Mouse (Mus musculus) heart, embryonic 12.5 days (tissue): ENCODE measurements at regions not wholly inside any gene's neighbourhood (a gene's known extent, or its start where the extent isn't known, plus 50 kb on each side); places are given as distances from the start of the nearest gene placed in this dataset.

ENCODE experiments used
- ATAC-seq: fragments of 200-750 bp; cut with Nextera tagmentation; 2 replicates; pipeline ENCODE4 v1.8.0; 2017; ENCODE audit warnings: moderate TSS enrichment, moderate library complexity; ENCODE audit not compliant: insufficient number of reproducible peaks, low FRiP score
- H3K27ac ChIP-seq: fragments of 300-500 bp; sonication (generic); 2 replicates; pipeline ENCODE4 v1.5.1; 2016; ENCODE audit warnings: mild to moderate bottlenecking, moderate library complexity; ENCODE audit not compliant: poor library complexity, severe bottlenecking
- H3K27me3 ChIP-seq: fragments of 300-500 bp; sonication (generic); replicated peaks from 2 replicates; pipeline ENCODE4 v1.6.1; 2016; ENCODE audit warnings: mild to moderate bottlenecking, moderate library complexity
- H3K36me3 ChIP-seq: fragments of 300-500 bp; sonication (generic); 2 replicates; pipeline ENCODE4 v1.6.1; 2016; ENCODE audit warnings: mild to moderate bottlenecking, moderate library complexity
- H3K4me1 ChIP-seq: fragments of 300-500 bp; sonication (generic); replicated peaks from 2 replicates; pipeline ENCODE4 v1.6.1; 2016; ENCODE audit warnings: mild to moderate bottlenecking
- H3K4me2 ChIP-seq: fragments of 300-500 bp; sonication (generic); 2 replicates; pipeline ENCODE4 v1.6.1; 2016; ENCODE audit warnings: mild to moderate bottlenecking, moderate library complexity
- H3K4me3 ChIP-seq: fragments of 300-500 bp; sonication (generic); 2 replicates; pipeline ENCODE4 v1.5.1; 2016; ENCODE audit warnings: mild to moderate bottlenecking
- H3K9ac ChIP-seq: fragments of 300-500 bp; sonication (generic); 2 replicates; pipeline ENCODE4 v1.6.1; 2016; ENCODE audit warnings: mild to moderate bottlenecking, moderate library complexity
- H3K9me3 ChIP-seq: fragments of 300-500 bp; sonication (generic); replicated peaks from 2 replicates; pipeline ENCODE4 v1.6.1; 2016; ENCODE audit warnings: mild to moderate bottlenecking, moderate library complexity
- WGBS: fragments of 180-500 bp; shearing (Covaris S2); methylation state at CpG from one replicate; pipeline ENCODE4 v1.1.7; 2016; 5-methylcytosine and 5-hydroxymethylcytosine counted together

DNA sequence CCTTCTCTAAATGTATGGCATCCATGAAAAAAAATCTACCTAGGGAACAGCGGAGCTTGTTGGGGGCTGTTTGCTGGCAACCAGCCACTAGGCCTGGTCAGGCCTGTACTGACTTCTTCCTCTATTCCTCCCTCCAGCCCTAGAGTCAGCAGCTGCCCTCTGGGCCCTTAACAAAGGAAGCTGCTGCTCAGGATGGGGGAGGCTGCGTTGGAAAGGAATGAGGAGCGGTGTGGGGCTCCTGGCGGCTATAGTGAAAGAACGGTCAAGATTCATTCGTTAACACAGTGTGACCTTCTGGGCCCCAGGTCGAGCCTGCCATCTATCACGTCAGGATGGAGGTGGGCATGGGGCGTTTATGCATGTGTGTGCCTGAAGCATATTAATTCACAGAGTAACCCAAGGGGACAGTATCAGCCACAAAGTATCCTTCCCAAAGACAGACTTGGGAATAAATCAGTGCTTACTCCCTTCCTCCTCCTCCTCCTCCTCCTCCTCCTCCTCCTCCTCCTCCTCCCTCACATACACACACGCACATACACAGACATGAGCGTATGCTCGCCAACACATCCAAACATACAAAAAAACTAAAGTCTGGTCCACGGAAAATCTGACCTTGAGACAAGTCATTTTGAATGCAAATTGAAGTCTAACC, 202.6 kb downstream of the Sox11 start:
- 51% methylated on average over 12 of the region's 13 CpGs for WGBS
- Histone ChIP-seq H3K27me3 (no peaks in the 10 kb centered on the region), H3K4me3 (no peak overlapping the region), H3K4me1 (peaks cover 11% of the 10 kb centered on the region), H3K27ac (no peak overlapping the region), H3K9ac (no peak overlapping the region), H3K4me2 (no peak overlapping the region), H3K36me3 (no peaks in the 10 kb centered on the region), H3K9me3 (no peaks in the 10 kb centered on the region)
- ATAC-seq = peak; percentile 45; the same call in 1 of the 2 replicates

DNA sequence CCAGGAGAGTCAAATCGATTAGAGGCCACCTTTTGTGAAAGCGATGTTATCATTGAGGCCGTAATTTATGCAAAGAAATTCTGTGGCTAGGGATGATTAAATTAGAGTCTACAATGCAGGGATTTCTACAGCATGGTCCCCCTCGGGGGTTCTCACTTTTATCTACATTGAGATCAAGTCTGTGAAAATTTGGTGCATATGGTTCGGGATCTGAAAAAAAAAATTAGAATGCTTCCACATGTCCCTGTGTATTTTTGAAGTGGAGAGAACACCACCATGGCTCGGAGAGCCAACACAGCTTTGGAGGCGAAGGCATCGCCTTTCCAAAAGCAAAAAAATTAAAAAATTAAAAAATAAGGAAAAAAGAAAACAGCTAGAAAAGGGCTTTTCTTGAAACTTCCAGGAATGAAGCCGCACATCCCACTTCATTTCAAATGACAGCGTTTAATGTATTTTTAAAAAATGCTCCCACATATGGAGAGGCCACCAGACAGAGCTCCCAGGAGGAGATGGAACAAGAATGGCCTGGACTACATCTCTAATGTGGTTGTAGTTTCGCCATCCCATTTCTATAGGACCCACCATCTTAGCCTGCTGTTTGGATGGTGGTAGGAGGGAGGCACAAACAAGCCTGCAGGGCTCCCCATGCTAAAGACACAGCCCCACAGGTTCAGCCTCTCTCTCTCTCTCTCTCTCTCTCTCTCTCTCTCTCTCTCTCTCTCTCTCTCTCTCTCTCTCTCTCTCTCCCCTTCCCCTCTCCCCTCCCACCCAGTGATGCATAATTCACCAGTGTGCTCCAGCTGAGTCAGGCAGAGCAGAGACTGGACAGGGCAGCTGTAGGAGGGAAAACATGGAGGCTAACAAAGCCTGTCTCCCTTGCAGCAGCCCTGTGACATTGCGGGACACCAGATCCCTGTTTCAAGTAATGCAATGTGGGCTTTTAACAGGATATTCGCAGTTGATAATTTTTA, 203.4 kb downstream of the Sox11 start:
- H3K4me1 ChIP-seq = peaks cover 11% of the 10 kb centered on the region

DNA sequence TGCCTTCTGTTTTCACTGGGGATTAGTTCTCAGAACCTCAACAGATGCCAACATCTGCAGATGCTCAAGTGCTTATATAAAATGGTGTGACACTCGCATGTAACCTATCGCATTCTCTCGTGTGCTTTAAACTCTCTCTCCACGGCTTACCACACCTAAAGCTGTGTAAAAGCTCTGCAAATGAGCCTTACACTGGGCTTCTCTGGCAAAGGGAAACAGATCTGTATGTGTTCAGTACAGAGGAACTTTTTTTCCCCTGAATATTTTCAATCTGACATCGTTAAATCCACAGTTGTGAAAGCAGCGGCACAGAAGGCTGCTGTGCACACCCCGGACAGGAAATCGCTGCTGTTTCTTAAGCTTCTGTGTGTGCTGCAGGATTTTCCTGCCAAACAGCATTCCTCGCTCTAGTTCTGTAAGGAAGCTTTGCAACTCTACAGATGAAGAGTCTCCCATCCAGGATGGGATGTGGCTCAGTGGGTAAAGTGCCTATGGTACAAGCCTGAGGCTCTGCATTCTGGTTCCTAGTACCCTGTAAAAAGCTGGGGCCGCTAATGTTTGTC, 206.3 kb downstream of the Sox11 start:
- WGBS = 52% methylated on average over 10 of the region's 10 CpGs
- Histone ChIP-seq H3K4me1 (peaks cover 18% of the 10 kb centered on the region), H3K27me3 (no peaks in the 10 kb centered on the region), H3K9me3 (no peaks in the 10 kb centered on the region), H3K27ac (peak overlapping the region; percentile 16; the same call in 1 of the 2 replicates), H3K36me3 (no peaks in the 10 kb centered on the region), H3K4me2 (no peak overlapping the region), H3K9ac (no peak overlapping the region), H3K4me3 (no peak overlapping the region)
- ATAC-seq = no peak

More for the DNA sequence above, 203.4 kb downstream of the Sox11 start:
- no peak overlapping the region for H3K4me2 ChIP-seq
- no peaks in the 10 kb centered on the region for H3K9me3 ChIP-seq
- no peak overlapping the region for H3K9ac ChIP-seq
- no peaks in the 10 kb centered on the region for H3K36me3 ChIP-seq
- no peak overlapping the region for H3K4me3 ChIP-seq
- no peak overlapping the region for H3K27ac ChIP-seq
- H3K27me3 ChIP-seq = no peaks in the 10 kb centered on the region
- WGBS = 76% methylated on average over 13 of the region's 13 CpGs
- 0 out of 2 replicates have a peak, but pooled peaks have one; percentile 18 for ATAC-seq

DNA sequence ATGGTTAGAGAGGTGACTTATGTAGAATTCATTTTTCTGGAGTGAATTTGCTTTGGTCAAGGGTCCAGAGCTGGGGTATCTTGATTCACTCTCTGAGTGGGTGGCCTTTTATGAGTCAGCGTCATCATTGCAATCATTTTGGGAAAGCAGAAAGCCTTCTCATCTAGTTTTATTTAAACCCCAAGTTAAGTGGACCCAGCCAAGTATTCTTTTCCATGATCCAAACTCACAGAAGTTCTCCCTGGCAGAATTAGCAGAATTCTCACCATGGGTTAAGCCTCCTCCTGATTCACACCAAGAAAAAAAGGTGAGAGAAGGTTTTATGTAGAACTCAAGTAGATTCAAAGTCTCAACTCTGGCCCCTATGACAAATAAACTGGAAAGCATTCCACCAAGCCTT, 211.8 kb downstream of the Sox11 start:
- peaks cover 16% of the 10 kb centered on the region for H3K4me1 ChIP-seq
- 83% methylated on average over 1 of the region's 1 CpGs for WGBS
- no peak overlapping the region for H3K4me2 ChIP-seq
- H3K9ac ChIP-seq = no peak overlapping the region
- no peak for ATAC-seq
- H3K27me3 ChIP-seq = no peaks in the 10 kb centered on the region
- H3K9me3 ChIP-seq = no peaks in the 10 kb centered on the region
- H3K36me3 ChIP-seq = no peaks in the 10 kb centered on the region
- no peak overlapping the region for H3K4me3 ChIP-seq
- H3K27ac ChIP-seq = no peak overlapping the region

DNA sequence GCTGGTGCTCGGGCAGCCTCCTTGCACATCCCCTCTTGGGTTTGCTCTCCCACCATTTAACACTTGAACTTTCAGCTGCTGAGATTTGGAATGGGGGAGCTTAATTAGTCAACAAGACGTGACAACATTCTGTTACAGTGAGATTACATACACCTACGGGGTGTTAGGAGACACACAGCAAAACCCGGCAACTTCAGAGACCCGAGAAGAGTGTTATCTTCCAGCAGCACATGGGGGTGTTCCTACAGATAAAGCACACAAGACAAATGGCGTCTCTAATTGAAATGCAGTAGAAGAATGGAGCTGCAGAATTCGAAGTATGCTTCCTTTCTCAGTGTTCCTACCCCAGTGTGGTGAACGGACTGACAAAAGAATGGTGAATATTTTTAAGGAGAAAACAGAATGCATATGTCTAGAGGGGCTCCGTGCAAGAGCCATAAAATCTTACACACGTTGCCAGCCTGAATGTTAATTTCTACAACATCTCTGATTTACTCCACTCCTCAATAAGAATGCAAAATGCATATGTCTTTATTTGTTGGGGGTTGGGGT, 215.2 kb downstream of the Sox11 start:
- Histone ChIP-seq H3K9ac (no peak overlapping the region), H3K4me1 (peaks cover 9% of the 10 kb centered on the region), H3K9me3 (no peaks in the 10 kb centered on the region), H3K4me2 (peak overlapping the region; percentile 34; the same call in 1 of the 2 replicates), H3K36me3 (no peaks in the 10 kb centered on the region), H3K27me3 (0 out of 2 replicates have a peak, but pooled peaks cover 3% of the 10 kb centered on the region), H3K27ac (no peak overlapping the region), H3K4me3 (no peak overlapping the region)
- ATAC-seq = no peak
- 14% methylated on average over 10 of the region's 10 CpGs for WGBS

DNA sequence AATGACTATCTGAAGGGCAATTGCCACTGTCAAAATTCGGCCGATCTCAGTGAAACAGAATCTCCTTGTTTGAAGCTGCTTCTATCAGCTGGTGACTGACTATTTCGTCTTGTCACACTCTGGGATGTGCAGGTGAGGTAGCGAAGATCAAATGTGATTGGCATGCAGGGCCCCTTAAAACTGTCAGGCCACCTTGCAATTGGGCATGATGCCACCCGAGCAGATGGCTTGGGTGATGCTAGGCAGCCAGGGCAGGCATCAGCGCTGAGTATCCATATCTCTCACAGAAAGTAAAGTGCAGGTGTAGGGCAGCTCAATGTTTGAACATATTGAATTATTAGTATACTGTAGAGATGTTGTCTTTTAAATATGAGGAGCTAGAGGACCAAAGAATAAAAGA, 223.8 kb downstream of the Sox11 start:
- WGBS = 83% methylated on average over 6 of the region's 6 CpGs
- Histone ChIP-seq H3K9ac (no peak overlapping the region), H3K4me1 (no peaks in the 10 kb centered on the region), H3K27me3 (0 out of 2 replicates have a peak, but pooled peaks cover 4% of the 10 kb centered on the region), H3K27ac (no peak overlapping the region), H3K9me3 (no peaks in the 10 kb centered on the region), H3K4me3 (no peak overlapping the region), H3K36me3 (no peaks in the 10 kb centered on the region), H3K4me2 (no peak overlapping the region)
- no peak for ATAC-seq

DNA sequence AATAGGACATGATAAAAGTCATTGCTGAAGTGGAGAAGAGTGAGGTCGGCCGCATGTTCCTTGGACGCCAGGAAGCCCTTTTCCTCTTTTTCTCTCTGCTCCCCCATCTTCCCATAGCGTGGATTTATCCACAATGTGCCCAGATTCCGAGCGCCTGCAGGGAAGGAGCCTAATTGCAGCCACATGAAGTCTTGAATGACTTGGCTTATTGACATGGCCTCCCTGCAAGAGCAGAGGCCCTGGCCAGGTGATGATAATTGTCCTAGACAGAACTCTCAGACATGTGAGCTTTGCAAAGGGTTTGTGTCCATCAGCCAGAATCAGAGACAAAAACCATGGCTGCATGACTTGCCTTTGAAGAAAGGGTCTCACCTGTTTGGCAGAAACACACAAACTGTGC, 227.0 kb downstream of the Sox11 start:
- Histone ChIP-seq H3K4me2 (no peak overlapping the region), H3K9me3 (no peaks in the 10 kb centered on the region), H3K9ac (no peak overlapping the region), H3K4me1 (no peaks in the 10 kb centered on the region), H3K27ac (no peak overlapping the region), H3K4me3 (no peak overlapping the region), H3K27me3 (0 out of 2 replicates have a peak, but pooled peaks cover 4% of the 10 kb centered on the region), H3K36me3 (no peaks in the 10 kb centered on the region)
- WGBS = 70% methylated on average over 6 of the region's 6 CpGs
- ATAC-seq = no peak

DNA sequence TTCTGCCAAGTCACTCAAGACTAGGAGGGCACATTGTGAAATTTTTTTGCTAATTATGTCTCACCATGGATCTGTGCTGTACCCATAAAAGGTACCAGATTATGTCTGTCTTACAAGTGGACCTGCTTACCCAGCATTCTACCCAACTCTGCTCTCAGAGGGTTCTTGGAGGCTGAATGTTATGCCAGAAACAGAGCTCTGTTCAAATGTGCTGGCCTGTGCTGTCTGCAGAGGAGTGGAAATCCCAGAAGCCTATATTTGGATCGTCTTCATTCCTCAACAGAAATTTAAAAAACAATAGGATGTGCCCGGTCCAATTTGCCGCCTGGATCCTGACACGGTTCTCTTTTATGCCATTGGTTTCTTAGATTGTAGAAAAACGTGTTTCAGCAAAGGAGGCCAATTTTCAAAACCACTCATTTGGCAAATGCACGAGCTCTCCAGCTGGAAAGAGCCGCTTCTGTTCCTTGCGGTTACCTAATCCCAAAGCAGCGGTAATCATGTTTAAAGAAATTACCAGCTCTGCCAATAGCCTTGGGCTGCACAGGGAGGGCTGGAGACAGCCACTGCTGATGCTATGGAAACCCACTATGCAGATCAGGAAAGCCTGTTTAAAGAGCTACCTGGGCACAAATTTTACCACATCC, 237.3 kb downstream of the Sox11 start:
- no peak overlapping the region for H3K4me3 ChIP-seq
- no peaks in the 10 kb centered on the region for H3K27me3 ChIP-seq
- no peaks in the 10 kb centered on the region for H3K4me1 ChIP-seq
- H3K27ac ChIP-seq = no peak overlapping the region
- no peak overlapping the region for H3K9ac ChIP-seq
- H3K4me2 ChIP-seq = no peak overlapping the region
- WGBS = 82% methylated on average over 9 of the region's 9 CpGs
- no peak for ATAC-seq
- H3K36me3 ChIP-seq = no peaks in the 10 kb centered on the region
- no peaks in the 10 kb centered on the region for H3K9me3 ChIP-seq

DNA sequence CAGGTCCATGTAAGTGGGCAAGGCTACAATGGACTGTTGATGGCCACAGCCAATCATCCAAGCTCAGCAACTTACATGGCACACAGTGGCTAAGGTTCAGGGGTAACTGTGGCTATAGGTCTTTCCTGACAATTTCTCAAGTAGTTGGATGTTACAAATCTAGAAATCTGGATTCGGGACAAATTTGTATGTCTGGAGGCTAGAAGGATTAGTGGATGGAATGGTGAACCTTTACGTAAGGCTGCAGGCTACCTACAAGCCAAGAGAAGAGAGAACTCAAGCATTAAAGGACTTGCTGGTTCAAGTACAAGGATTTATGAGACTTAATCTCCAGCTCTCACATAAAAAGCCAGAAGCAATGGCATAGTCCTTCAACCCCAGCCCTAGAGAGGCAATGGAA, 239.4 kb downstream of the Sox11 start:
- no peaks in the 10 kb centered on the region for H3K9me3 ChIP-seq
- WGBS = 78% methylated on average over 2 of the region's 2 CpGs
- no peak for ATAC-seq

DNA sequence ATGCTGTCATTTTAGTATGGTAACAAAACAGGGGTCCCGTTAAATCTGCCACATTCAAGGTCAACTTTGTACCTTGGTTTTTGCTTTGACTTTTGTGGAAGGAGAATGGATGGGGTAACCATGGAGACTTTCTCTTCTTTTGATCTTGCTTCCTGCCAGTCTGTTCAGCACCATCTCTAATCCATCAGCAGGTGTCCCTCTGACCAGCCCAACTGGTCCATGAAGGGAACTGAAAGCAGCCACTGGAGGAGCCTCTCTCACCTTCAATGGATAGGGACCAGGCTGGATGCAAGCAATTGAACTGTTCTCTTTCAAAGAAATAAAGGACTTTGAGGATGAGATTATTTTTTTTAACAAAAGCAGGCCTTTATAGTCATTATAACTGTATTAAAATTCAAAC, 253.2 kb downstream of the Sox11 start:
- Histone ChIP-seq H3K4me1 (no peaks in the 10 kb centered on the region), H3K27ac (no peak overlapping the region), H3K4me3 (no peak overlapping the region), H3K9me3 (peaks cover 6% of the 10 kb centered on the region; the same call in 1 of the 2 replicates), H3K4me2 (no peak overlapping the region), H3K27me3 (no peaks in the 10 kb centered on the region), H3K36me3 (no peaks in the 10 kb centered on the region), H3K9ac (no peak overlapping the region)
- 83% methylated on average over 1 of the region's 1 CpGs for WGBS
- no peak for ATAC-seq

More for the DNA sequence above, 239.4 kb downstream of the Sox11 start:
- Histone ChIP-seq H3K4me1 (no peaks in the 10 kb centered on the region), H3K4me3 (no peak overlapping the region), H3K9ac (no peak overlapping the region), H3K4me2 (no peak overlapping the region), H3K36me3 (no peaks in the 10 kb centered on the region), H3K27me3 (no peaks in the 10 kb centered on the region), H3K27ac (no peak overlapping the region)
